Mouse (Mus musculus) CH12.LX (cell line): ENCODE measurements around the gene Gm28729. TPM values are rescaled to one million over a fixed set of nuclear protein-coding genes. Genes with fewer than 3 reads are reported as not detected.

Source experiments
- DNase-seq: peaks from one replicate; pipeline ENCODE4 v3.0.0-alpha.2; 2013; ENCODE audit errors: extremely low read depth
- H3K27ac ChIP-seq: 2 replicates; pipeline ENCODE4 v1.5.1; 2012; ENCODE audit warnings: low read depth, mild to moderate bottlenecking, control low read depth, moderate library complexity; ENCODE audit not compliant: insufficient read depth
- H3K27me3 ChIP-seq: replicated peaks from 2 replicates; pipeline ENCODE3; 2012; ENCODE audit warnings: inconsistent platforms
- H3K36me3 ChIP-seq, 2 experiments: replicated peaks in 1 of 2; 2 replicates each; pipeline versions ENCODE3 to v1.6.1; 2012; ENCODE audit warnings: inconsistent platforms in 1 of 2, low read length in 1 of 2, mild to moderate bottlenecking in 1 of 2, mixed read lengths in 1 of 2, moderate library complexity in 1 of 2; ENCODE audit not compliant: control insufficient read depth in 1 of 2, insufficient read depth in 1 of 2
- H3K4me1 ChIP-seq, 2 experiments: 2 replicates each; pipeline ENCODE4 v1.6.1; 2012; ENCODE audit warnings: inconsistent platforms in 1 of 2, moderate library complexity in 1 of 2; ENCODE audit not compliant: insufficient read depth in 2 of 2, control insufficient read depth in 1 of 2
- H3K4me2 ChIP-seq: 2 replicates; pipeline ENCODE4 v1.6.1; 2012; ENCODE audit warnings: low read depth, mild to moderate bottlenecking, control low read depth; ENCODE audit not compliant: poor library complexity, insufficient read depth, severe bottlenecking
- H3K4me3 ChIP-seq, 3 experiments: fragments of 150-350 bp in 1 of 3; sonication (generic) in 1 of 3; replicated peaks in 1 of 3; 2 replicates each; pipeline versions ENCODE3 to v1.5.1; 2011 to 2012; ENCODE audit warnings: low read depth in 2 of 3, low read length in 2 of 3, mild to moderate bottlenecking in 2 of 3, moderate library complexity in 2 of 3, control low read depth in 1 of 3, improper control_type of control experiment in 1 of 3, inconsistent platforms in 1 of 3, mixed read lengths in 1 of 3; ENCODE audit not compliant: poor library complexity in 1 of 3
- H3K79me2 ChIP-seq: replicated peaks from 2 replicates; pipeline ENCODE4 v1.6.1; 2012; ENCODE audit warnings: mild to moderate bottlenecking, moderate library complexity; ENCODE audit not compliant: control insufficient read depth, poor library complexity, insufficient read depth, severe bottlenecking; ENCODE audit errors: extremely low read depth
- H3K9ac ChIP-seq: 2 replicates; pipeline ENCODE4 v1.6.1; 2012; ENCODE audit warnings: low read depth, mild to moderate bottlenecking, control low read depth, moderate library complexity; ENCODE audit not compliant: insufficient read depth
- H3K9me3 ChIP-seq: replicated peaks from 2 replicates; pipeline ENCODE3; 2012; ENCODE audit warnings: low read length, inconsistent platforms, mixed read lengths
- CTCF ChIP-seq, 2 experiments: IDR thresholded peaks in 1 of 2; conservative IDR thresholded peaks in 1 of 2; 2 replicates each; pipeline ENCODE4 v1.5.1; 2011 to 2012; ENCODE audit warnings: low read depth in 2 of 2, low read length in 2 of 2, improper control_type of control experiment in 1 of 2, inconsistent platforms in 1 of 2, mild to moderate bottlenecking in 1 of 2, moderate library complexity in 1 of 2
- ETS1 ChIP-seq: conservative IDR thresholded peaks from 2 replicates; pipeline ENCODE4 v1.6.1; 2012; ENCODE audit warnings: low read depth, mild to moderate bottlenecking, inconsistent platforms, low read length, improper control_type of control experiment, moderate library complexity
- JUND ChIP-seq: conservative IDR thresholded peaks from 2 replicates; pipeline ENCODE4 v1.6.1; 2011; ENCODE audit warnings: low read depth, low read length, improper control_type of control experiment
- MAFK ChIP-seq: IDR thresholded peaks from 2 replicates; pipeline ENCODE4 v1.6.1; 2011; ENCODE audit warnings: low read length, improper control_type of control experiment; ENCODE audit not compliant: insufficient replicate concordance
- NELFE ChIP-seq: IDR thresholded peaks from 2 replicates; pipeline ENCODE4 v1.6.1; 2011; ENCODE audit warnings: low read depth, low read length, improper control_type of control experiment
- POLR2A ChIP-seq: IDR thresholded peaks from 2 replicates; pipeline ENCODE4 v1.6.1; 2011; ENCODE audit warnings: low read depth, mild to moderate bottlenecking, improper control_type of control experiment, low read length
- POLR2AphosphoS2 ChIP-seq: IDR thresholded peaks from 2 replicates; pipeline ENCODE4 v1.6.1; 2011; ENCODE audit warnings: low read depth, low read length, improper control_type of control experiment
- RAD21 ChIP-seq: IDR thresholded peaks from 2 replicates; pipeline ENCODE4 v1.6.1; 2011; ENCODE audit warnings: low read depth, mild to moderate bottlenecking, low read length, improper control_type of control experiment, moderate library complexity
- RCOR1 ChIP-seq: conservative IDR thresholded peaks from 2 replicates; pipeline ENCODE4 v1.6.1; 2012; ENCODE audit warnings: low read depth, mild to moderate bottlenecking, inconsistent platforms, low read length, improper control_type of control experiment
- SMC3 ChIP-seq: IDR thresholded peaks from 2 replicates; pipeline ENCODE4 v1.6.1; 2011; ENCODE audit warnings: low read depth, low read length, improper control_type of control experiment
- TBP ChIP-seq: conservative IDR thresholded peaks from 2 replicates; pipeline ENCODE4 v1.6.1; 2011; ENCODE audit warnings: low read depth, low read length, improper control_type of control experiment
- UBTF ChIP-seq: IDR thresholded peaks from 2 replicates; pipeline ENCODE4 v1.6.1; 2012; ENCODE audit warnings: low read depth, mild to moderate bottlenecking, inconsistent platforms, low read length, improper control_type of control experiment, moderate library complexity
- ZC3H11A ChIP-seq: IDR thresholded peaks from 2 replicates; pipeline ENCODE4 v1.6.1; 2012; ENCODE audit warnings: low read depth, mild to moderate bottlenecking, inconsistent platforms, low read length, improper control_type of control experiment
- ZKSCAN1 ChIP-seq: IDR thresholded peaks from 2 replicates; pipeline ENCODE4 v1.6.1; 2012; ENCODE audit warnings: low read depth, inconsistent platforms, low read length, improper control_type of control experiment, borderline replicate concordance
- dilution Hi-C: fragments of 300-500 bp; cut with MboI; formaldehyde crosslinking; loops from 2 replicates; pipeline ENCODE4 v1.14.3; 2020; ENCODE audit warnings: low sequenced_read_pairs; ENCODE audit not compliant: extremely low pct_unique_long_range_greater_than_20kb, extremely low pct_ligation_motif_present
- in situ Hi-C: fragments of 300-500 bp; cut with MboI; formaldehyde crosslinking; loops from 3 replicates; pipeline ENCODE4 v1.14.3; 2019; ENCODE audit warnings: low sequenced_read_pairs, low pct_ligation_motif_present, low pct_unique_long_range_greater_than_20kb, mixed read lengths
- polyA plus RNA-seq: library from polyadenylated mRNA; unstranded; fragments of >175 nt; gene quantifications from 2 replicates; pipeline ENCODE4 v1.2.1, GENCODE M21; 2012; ENCODE audit warnings: low read depth; ENCODE audit not compliant: insufficient read length
- total RNA-seq, 2 experiments: library from RNA; depleted of rRNA; stranded (reverse); fragments of 300-350 nt in 1 of 2; fragments of >200 nt in 1 of 2; gene quantifications; 2 replicates each; pipeline ENCODE4 v1.2.3; 2012 to 2014

The Gm28729 gene
- not detected in 2 replicates for total RNA-seq (2012; rRNA removed)
- not detected in 2 replicates for total RNA-seq (2014; rRNA removed)
- not detected in 2 replicates for polyA plus RNA-seq

DNA sequence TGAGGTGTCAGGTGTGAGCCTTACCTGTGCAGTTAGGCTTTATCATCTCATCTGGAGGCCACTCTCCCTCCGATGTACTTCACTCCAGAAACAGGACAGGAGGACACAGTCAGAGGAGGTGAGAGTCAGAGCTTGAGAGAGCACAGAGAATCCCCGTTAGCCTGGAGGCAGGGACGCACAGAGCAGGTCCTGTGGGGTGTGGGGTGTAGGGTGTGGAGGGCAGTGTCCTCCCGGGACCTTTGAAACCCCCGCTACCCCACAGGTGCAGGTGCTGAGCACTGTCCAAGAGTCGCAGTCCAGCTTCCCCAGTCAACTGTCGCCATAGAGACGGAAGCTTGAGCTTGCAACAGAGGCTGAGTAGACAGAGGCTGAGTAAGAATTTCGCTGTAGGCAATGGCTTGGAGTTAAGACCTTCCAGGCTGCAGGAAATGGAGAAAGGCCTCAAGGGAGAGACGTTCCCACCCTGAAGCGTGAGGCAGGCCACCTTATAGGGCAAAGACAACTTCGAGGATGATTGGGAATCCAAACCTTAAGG is at the start of gene Gm28729:
TSS of gene Gm28729 (minus strand) at position 293 of the 535 bp plus-strand sequence.
- in situ Hi-C loops, result no loop called here
- TF ChIP-seq SMC3, result no peak
- no peak for TF ChIP-seq RCOR1
- TF ChIP-seq ZKSCAN1, result no peak
- TF ChIP-seq JUND, result no peak
- no peak for TF ChIP-seq TBP
- TF ChIP-seq MAFK, result no peak
- TF ChIP-seq CTCF (conservative IDR thresholded peaks at IDR 0.05 in 1 of 2, IDR thresholded peaks at IDR 0.05 in 1 of 2; ENCODE audit: low read depth in 2 of 2, low read length in 2 of 2), result no peak
- no peak for TF ChIP-seq ETS1
- TF ChIP-seq POLR2A, result no peak
- no peak for TF ChIP-seq POLR2AphosphoS2
- TF ChIP-seq NELFE, result no peak
- TF ChIP-seq UBTF, result no peak

DNA sequence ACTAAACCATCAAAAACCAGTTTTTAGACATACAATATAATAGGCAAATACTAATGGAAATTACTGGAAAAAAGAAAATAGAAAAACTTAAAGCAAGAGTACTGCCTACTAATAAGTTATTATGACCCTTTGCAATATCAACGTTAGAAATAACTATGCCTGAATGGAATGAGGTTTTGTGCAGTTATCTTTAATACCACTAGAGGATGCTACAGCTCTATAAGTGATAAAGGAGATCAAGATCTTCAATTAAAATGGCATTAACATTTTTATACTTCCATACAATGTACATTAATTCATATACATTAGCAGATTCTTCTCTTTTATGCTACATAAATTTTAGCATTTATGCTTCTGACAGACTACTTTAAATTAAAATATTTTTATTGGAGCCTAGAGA is 48.2 kb upstream of the Gm28729 start:
- no peaks in the 10 kb centered on the region for H3K79me2 ChIP-seq
- DNase-seq, result peak; percentile 35
- H3K36me3 ChIP-seq, result peaks cover 24 to 50% of the 10 kb centered on the region in 2 experiments
- H3K9me3 ChIP-seq, result no peaks in the 10 kb centered on the region
- dilution Hi-C loops, result no loop called here
- no peak overlapping the region for H3K27ac ChIP-seq
- in situ Hi-C loops, result loop anchor here (5.0 kb wide), 1 partner anchor 244 kb away; no protein-coding TSS in a partner anchor
- peaks cover 0 to 18% of the 10 kb centered on the region in 2 experiments; a peak in 2 of 4 replicates for H3K4me1 ChIP-seq
- H3K4me3 ChIP-seq, result no peak overlapping the region
- no peaks in the 10 kb centered on the region for H3K27me3 ChIP-seq
- peak; percentile 85 to 96 for TF ChIP-seq CTCF (conservative IDR thresholded peaks at IDR 0.05 in 1 of 2, IDR thresholded peaks at IDR 0.05 in 1 of 2; ENCODE audit: low read depth in 2 of 2, low read length in 2 of 2)
- peak; percentile 37 for TF ChIP-seq ZC3H11A
- no peak for TF ChIP-seq ZKSCAN1
- TF ChIP-seq RAD21, result peak; percentile 94
- TF ChIP-seq SMC3, result peak; percentile 71
- TF ChIP-seq, all 38 proteins: peak for 4
- Histone ChIP-seq H3K4me2 (no peak overlapping the region), H3K9ac (no peak overlapping the region)

More for the DNA sequence above, at the start of gene Gm28729:
- H3K27ac ChIP-seq, result no peak within 1 kb of the TSS
- H3K27me3 ChIP-seq, result no peaks in the 10 kb centered on the region
- H3K4me1 ChIP-seq, result peaks cover 7 to 10% of the 10 kb centered on the region in 2 experiments
- H3K4me2 ChIP-seq, result 0 out of 2 replicates have a peak within 1 kb of the TSS, but pooled peaks have one; percentile 5
- DNase-seq, result no peak
- H3K9ac ChIP-seq, result no peak within 1 kb of the TSS
- H3K36me3 ChIP-seq, result no peaks in the 10 kb centered on the region
- no peak within 1 kb of the TSS for H3K4me3 ChIP-seq
- H3K79me2 ChIP-seq, result no peaks in the 10 kb centered on the region
- dilution Hi-C loops, result no loop called here
- H3K9me3 ChIP-seq, result no peaks in the 10 kb centered on the region
